Mouse (Mus musculus) spleen, adult 2 months (tissue): Measurements from ENCODE around the gene Usp45. TPM values are rescaled to one million over a fixed set of nuclear protein-coding genes. Genes with fewer than 3 reads are reported as not detected.

Experiments
- DNase-seq, 2 experiments: peaks; one replicate each; pipeline versions ENCODE4 v3.0.0 to v3.0.0-alpha.2; 2012 to 2021; ENCODE audit warnings: low spot score in 2 of 2, low read depth in 1 of 2
- H3K27ac ChIP-seq: fragments of 200-500 bp; 2 replicates; pipeline ENCODE4 v1.5.1; 2012; ENCODE audit warnings: low read length, inconsistent platforms; ENCODE audit not compliant: insufficient read depth
- H3K27me3 ChIP-seq: fragments of 200-500 bp; 2 replicates; pipeline ENCODE4 v1.6.1; 2012; ENCODE audit warnings: mild to moderate bottlenecking, moderate library complexity, low read length, inconsistent platforms; ENCODE audit not compliant: control insufficient read depth, insufficient read depth
- H3K36me3 ChIP-seq: fragments of 200-500 bp; 2 replicates; pipeline ENCODE4 v1.6.1; 2012; ENCODE audit warnings: mild to moderate bottlenecking, low read length, inconsistent platforms; ENCODE audit not compliant: control insufficient read depth, insufficient read depth
- H3K4me1 ChIP-seq: fragments of 200-500 bp; 2 replicates; pipeline ENCODE4 v1.6.1; 2011; ENCODE audit warnings: inconsistent platforms; ENCODE audit not compliant: control insufficient read depth, insufficient read depth, insufficient read length
- H3K4me3 ChIP-seq: fragments of 200-500 bp; 2 replicates; pipeline ENCODE4 v1.5.1; 2011; ENCODE audit warnings: mild to moderate bottlenecking, inconsistent platforms; ENCODE audit not compliant: insufficient read depth, insufficient read length; ENCODE audit errors: extremely low read depth
- CTCF ChIP-seq: fragments of 200-500 bp; IDR thresholded peaks from 2 replicates; pipeline ENCODE4 v1.5.1; 2011; ENCODE audit warnings: mild to moderate bottlenecking, inconsistent platforms; ENCODE audit not compliant: insufficient read depth, insufficient read length, insufficient replicate concordance; ENCODE audit errors: extremely low read depth
- POLR2A ChIP-seq: fragments of 200-500 bp; IDR thresholded peaks from 2 replicates; pipeline ENCODE4 v1.6.1; 2011; ENCODE audit warnings: low read depth, low read length, inconsistent platforms
- WGBS: fragments of 180-500 bp; shearing (Covaris S2); methylation state at CpG from one replicate; pipeline ENCODE4 v1.1.7; 2018; 5-methylcytosine and 5-hydroxymethylcytosine counted together
- polyA plus RNA-seq: library from polyadenylated mRNA; depleted of rRNA; stranded (reverse); fragments of >200 nt; gene quantifications from 2 replicates; pipeline ENCODE4 v1.2.3, GENCODE M21; 2012; rRNA removed

Gene Usp45
- polyA plus RNA-seq, 1 experiment, result 2.3 TPM

DNA sequence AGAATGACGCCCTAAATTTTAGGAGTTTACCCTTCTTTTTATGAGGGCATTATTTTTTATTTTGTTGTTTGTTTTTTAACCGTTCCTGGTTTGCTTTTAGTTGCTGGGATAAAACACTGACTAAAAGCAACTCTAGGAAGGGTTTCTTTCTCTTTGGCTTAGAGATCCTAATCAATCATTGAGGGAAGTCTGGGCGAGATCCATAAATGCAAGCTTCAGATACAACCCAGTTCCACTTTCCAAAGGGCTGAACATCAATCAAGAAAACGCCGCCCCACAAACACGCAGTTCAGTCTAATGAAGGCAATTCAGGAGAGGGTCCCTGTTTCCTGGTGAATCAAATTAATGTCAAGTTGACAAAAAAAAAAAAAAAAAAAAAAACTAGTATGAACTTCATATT is 111.8 kb downstream of the Usp45 start:
- Histone ChIP-seq H3K36me3 (peaks cover 7% of the 10 kb centered on the region), H3K4me3 (peak overlapping the region; percentile 14; the same call in 1 of the 2 replicates), H3K27ac (no peak overlapping the region), H3K27me3 (no peaks in the 10 kb centered on the region), H3K4me1 (no peaks in the 10 kb centered on the region)
- no peak for TF ChIP-seq CTCF
- WGBS, result 29% methylated on average over 6 of the region's 6 CpGs
- no peak for DNase-seq

DNA sequence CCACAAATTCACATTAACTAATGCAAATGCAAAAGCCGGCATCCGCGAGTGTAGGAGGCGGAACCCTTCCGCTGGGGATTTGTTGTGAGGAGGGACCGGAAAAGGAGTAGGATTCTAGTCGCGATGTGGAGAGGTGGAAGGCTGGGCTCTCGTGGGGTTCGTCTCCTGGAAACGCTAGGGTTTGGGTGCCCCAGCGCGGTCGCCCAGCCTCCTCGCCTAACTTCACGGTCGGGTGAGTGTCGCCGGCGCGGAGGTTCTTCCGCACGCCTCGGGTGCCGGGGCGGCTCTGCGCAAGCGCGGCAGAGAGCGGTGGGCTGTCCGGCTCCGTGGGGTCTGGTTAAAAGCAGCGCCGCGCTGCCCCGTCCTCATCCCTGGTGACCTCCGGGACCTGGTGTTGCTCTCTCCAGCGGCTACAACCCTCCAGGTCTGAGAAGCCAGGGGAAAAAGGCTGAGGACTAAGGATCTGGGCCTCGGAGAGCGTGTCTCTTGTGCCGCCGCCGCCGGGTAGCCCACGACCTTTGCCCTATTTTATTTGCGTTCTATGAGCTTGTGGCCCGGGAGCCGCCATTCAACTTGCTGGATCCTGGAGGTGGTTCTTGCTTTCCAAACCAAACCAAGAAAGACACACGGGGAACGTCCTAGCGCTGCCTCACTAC is 112.7 kb downstream of the Usp45 start, which contains the start of gene Coq3:
TSS of gene Coq3 (plus strand) at position 109 of the 656 bp plus-strand sequence.
- no peaks in the 10 kb centered on the region for H3K27me3 ChIP-seq
- H3K4me3 ChIP-seq, result peak within 1 kb of the TSS; percentile 87
- no peaks in the 10 kb centered on the region for H3K4me1 ChIP-seq
- WGBS, result under 1% methylated on average over 51 of the region's 51 CpGs
- DNase-seq, result peak; percentile 47 to 82
- no peak for TF ChIP-seq CTCF
- no peak for TF ChIP-seq POLR2A
- H3K36me3 ChIP-seq, result peaks cover 4% of the 10 kb centered on the region; the same call in 1 of the 2 replicates
- peak within 1 kb of the TSS; percentile 71 for H3K27ac ChIP-seq

- Histone ChIP-seq H3K4me1 (no peaks in the 10 kb centered on the region), H3K4me3 (no peak overlapping the region), H3K27ac (no peak overlapping the region), H3K36me3 (no peaks in the 10 kb centered on the region), H3K27me3 (no peaks in the 10 kb centered on the region)
- 93% methylated on average over 6 of the region's 6 CpGs for WGBS
- TF ChIP-seq POLR2A, result no peak
- no peak for TF ChIP-seq CTCF
- DNase-seq, result no peak
Observed at GRCm38 (mm10) chr4:21882806-21883205, 115.8 kb downstream of the Usp45 start.

- TF ChIP-seq POLR2A (no peak), CTCF (no peak)
- DNase-seq, result no peak
- Histone ChIP-seq H3K4me1 (no peaks in the 10 kb centered on the region), H3K36me3 (no peaks in the 10 kb centered on the region), H3K4me3 (no peak overlapping the region), H3K27ac (no peak overlapping the region), H3K27me3 (no peaks in the 10 kb centered on the region)
- WGBS, result 89% methylated on average over 8 of the region's 8 CpGs
Observed at GRCm38 (mm10) chr4:21885831-21886230, 118.9 kb downstream of the Usp45 start.

Other genes starting within 250 kb of the Usp45 start
- not detected in 2 replicates for gene Prdm13, start 81.2 kb upstream of the Usp45 start, polyA plus RNA-seq
- 1.9 and 2.3 TPM in 2 replicates for gene Ccnc, start 39.5 kb upstream of the Usp45 start, polyA plus RNA-seq
- 1.2 and 1.4 TPM in 2 replicates for gene Tstd3, start 56 bp downstream of the Usp45 start, polyA plus RNA-seq
- 35.9 and 38.6 TPM in 2 replicates for gene Pnisr, start 80.4 kb downstream of the Usp45 start, polyA plus RNA-seq
- gene Coq3, start 112.5 kb downstream of the Usp45 start, polyA plus RNA-seq, result 0.65 and 0.76 TPM in 2 replicates
- gene Faxc, start 164.2 kb downstream of the Usp45 start, polyA plus RNA-seq, result 0.08 and 0.13 TPM in 2 replicates